Mouse (Mus musculus): ENCODE results near the gene AC140267.1.

AC140267.1 gene

GRCm38 (mm10) chr15:80235535-80235934 is at the start of gene AC140267.1:
Gene AC140267.1 (plus strand): TSS chr15:80235835.
- no peak for DNase-seq (ENCODE audit: low spot score)

- DNase-seq (ENCODE audit: low spot score) = no peak
Measured at GRCm38 (mm10) chr15:80188927-80189326, 46.7 kb upstream of the AC140267.1 start.

GRCm38 (mm10) chr15:80190075-80190474 is 45.6 kb upstream of the AC140267.1 start:
- no peak for DNase-seq (ENCODE audit: low spot score)

- no peak for DNase-seq (ENCODE audit: low spot score)
Measured at GRCm38 (mm10) chr15:80191585-80192245, 43.9 kb upstream of the AC140267.1 start.

GRCm38 (mm10) chr15:80192246-80192585 is 43.4 kb upstream of the AC140267.1 start:
- DNase-seq (ENCODE audit: low spot score) = no peak

GRCm38 (mm10) chr15:80192847-80193246 is 42.8 kb upstream of the AC140267.1 start:
- DNase-seq (ENCODE audit: low spot score) = no peak

- DNase-seq (ENCODE audit: low spot score) = no peak
Measured at GRCm38 (mm10) chr15:80199556-80199955, 36.1 kb upstream of the AC140267.1 start.

GRCm38 (mm10) chr15:80202111-80202775 is 33.4 kb upstream of the AC140267.1 start:
- DNase-seq (ENCODE audit: low spot score) = no peak

- no peak for DNase-seq (ENCODE audit: low spot score)
Measured at GRCm38 (mm10) chr15:80203406-80203805, 32.2 kb upstream of the AC140267.1 start.

- no peak for DNase-seq (ENCODE audit: low spot score)
Measured at GRCm38 (mm10) chr15:80206057-80206565, 29.5 kb upstream of the AC140267.1 start.

- DNase-seq (ENCODE audit: low spot score) = no peak
Measured at GRCm38 (mm10) chr15:80208446-80208845, 27.2 kb upstream of the AC140267.1 start.

- no peak for DNase-seq (ENCODE audit: low spot score)
Measured at GRCm38 (mm10) chr15:80213688-80214087, 21.9 kb upstream of the AC140267.1 start.

GRCm38 (mm10) chr15:80215716-80216479 is 19.7 kb upstream of the AC140267.1 start:
- DNase-seq (ENCODE audit: low spot score) = peak; percentile 36

- no peak for DNase-seq (ENCODE audit: low spot score)
Measured at GRCm38 (mm10) chr15:80216480-80216820, 19.2 kb upstream of the AC140267.1 start.

- no peak for DNase-seq (ENCODE audit: low spot score)
Measured at GRCm38 (mm10) chr15:80217476-80217875, 18.2 kb upstream of the AC140267.1 start.

GRCm38 (mm10) chr15:80219211-80219610 is 16.4 kb upstream of the AC140267.1 start:
- no peak for DNase-seq (ENCODE audit: low spot score)

GRCm38 (mm10) chr15:80219705-80220657 is 15.7 kb upstream of the AC140267.1 start:
- DNase-seq (ENCODE audit: low spot score) = no peak

- no peak for DNase-seq (ENCODE audit: low spot score)
Measured at GRCm38 (mm10) chr15:80221031-80221430, 14.6 kb upstream of the AC140267.1 start.

- no peak for DNase-seq (ENCODE audit: low spot score)
Measured at GRCm38 (mm10) chr15:80223751-80224150, 11.9 kb upstream of the AC140267.1 start.

GRCm38 (mm10) chr15:80225208-80225607 is 10.4 kb upstream of the AC140267.1 start:
- DNase-seq (ENCODE audit: low spot score) = peak; percentile 62

GRCm38 (mm10) chr15:80225796-80226195 is 9.8 kb upstream of the AC140267.1 start:
- peak; percentile 66 for DNase-seq (ENCODE audit: low spot score)
